Mouse (Mus musculus) lung, adult 2 months (tissue): ENCODE measurements at regions not wholly inside any gene's neighbourhood (a gene's known extent, or its start where the extent isn't known, plus 50 kb on each side); places are given as distances from the start of the nearest gene placed in this dataset.

Source experiments
- CTCF ChIP-seq: fragments of 200-500 bp; IDR thresholded peaks from 2 replicates; pipeline ENCODE4 v1.5.1; 2011; ENCODE audit warnings: mild to moderate bottlenecking, low read length, control low read depth; ENCODE audit not compliant: insufficient read depth
- POLR2A ChIP-seq: fragments of 200-500 bp; IDR thresholded peaks from 2 replicates; pipeline ENCODE4 v1.6.1; 2011; ENCODE audit warnings: low read depth, mild to moderate bottlenecking, control low read depth, low read length, borderline replicate concordance; ENCODE audit errors: extremely low read depth

- no peak for TF ChIP-seq CTCF
- TF ChIP-seq POLR2A: no peak
Observed at GRCm38 (mm10) chr15:37065408-37065807, 57.8 kb upstream of the Zfp706 start.
